Mouse (Mus musculus) bone marrow, adult 2 months (tissue): Measurements from ENCODE around the gene Pde10a. TPM values are rescaled to one million over a fixed set of nuclear protein-coding genes. Genes with fewer than 3 reads are reported as not detected.
"Not testable (repeated sequence)": the region's sequence is repeated elsewhere in the genome, so short reads cannot be mapped to it uniquely, and the experiment has no call there.

Experiments used
- H3K27ac ChIP-seq: fragments of 200-500 bp; 2 replicates; pipeline ENCODE4 v1.5.1; 2012; ENCODE audit warnings: low read depth, mild to moderate bottlenecking, control low read depth, inconsistent platforms, low read length; ENCODE audit not compliant: control insufficient read depth, poor library complexity, insufficient read depth
- H3K4me1 ChIP-seq: fragments of 200-500 bp; 2 replicates; pipeline ENCODE4 v1.6.1; 2011; ENCODE audit warnings: low read length; ENCODE audit not compliant: control insufficient read depth, insufficient read depth
- H3K4me3 ChIP-seq: fragments of 200-500 bp; replicated peaks from 2 replicates; pipeline ENCODE3; 2011; ENCODE audit warnings: mild to moderate bottlenecking, low read depth, low read length, control low read depth; ENCODE audit not compliant: control insufficient read depth
- CTCF ChIP-seq: fragments of 200-500 bp; IDR thresholded peaks from 2 replicates; pipeline ENCODE4 v1.5.1; 2011; ENCODE audit warnings: low read length, control low read depth; ENCODE audit not compliant: control insufficient read depth, insufficient read depth
- POLR2A ChIP-seq: fragments of 200-500 bp; IDR thresholded peaks from 2 replicates; pipeline ENCODE4 v1.6.1; 2011; ENCODE audit warnings: low read depth, mild to moderate bottlenecking, control low read depth, low read length, borderline replicate concordance; ENCODE audit not compliant: control insufficient read depth
- WGBS: fragments of 180-500 bp; shearing (Covaris S2); methylation state at CpG from one replicate; pipeline ENCODE4 v1.1.7; 2018; 5-methylcytosine and 5-hydroxymethylcytosine counted together
- polyA plus RNA-seq: library from polyadenylated mRNA; stranded (reverse); fragments of >200 nt; gene quantifications from 2 replicates; pipeline ENCODE4 v1.2.4, GENCODE M21; 2011; ENCODE audit warnings: low replicate concordance; ENCODE audit not compliant: missing spikeins, insufficient read depth, insufficient read length

Pde10a gene
- polyA plus RNA-seq, 1 experiment = 5.5 TPM

DNA sequence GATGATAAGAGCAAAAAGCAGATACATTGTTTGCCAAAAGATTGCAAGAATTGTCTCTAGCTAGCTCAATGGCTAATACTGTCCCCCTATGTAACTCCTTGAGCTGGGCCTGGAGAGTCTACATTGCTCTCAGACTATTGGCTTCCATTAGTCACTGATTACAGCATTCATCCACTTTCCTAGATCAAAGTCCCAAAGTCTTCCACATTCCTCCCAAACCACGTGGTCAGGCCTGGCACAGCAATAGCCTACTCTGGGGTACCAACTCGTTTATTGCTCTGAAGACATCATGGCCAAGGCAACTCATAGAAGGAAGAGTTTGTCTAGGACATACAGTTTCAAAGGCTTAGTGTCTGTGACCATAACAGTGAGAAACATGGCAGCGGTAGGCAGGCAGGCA, 173.6 kb downstream of the Pde10a start:
- H3K27ac ChIP-seq = no peak overlapping the region
- WGBS = 71% methylated on average over 3 of the region's 3 CpGs
- H3K4me3 ChIP-seq = no peak overlapping the region
- no peak for TF ChIP-seq POLR2A
- TF ChIP-seq CTCF = no peak
- no peaks in the 10 kb centered on the region for H3K4me1 ChIP-seq

DNA sequence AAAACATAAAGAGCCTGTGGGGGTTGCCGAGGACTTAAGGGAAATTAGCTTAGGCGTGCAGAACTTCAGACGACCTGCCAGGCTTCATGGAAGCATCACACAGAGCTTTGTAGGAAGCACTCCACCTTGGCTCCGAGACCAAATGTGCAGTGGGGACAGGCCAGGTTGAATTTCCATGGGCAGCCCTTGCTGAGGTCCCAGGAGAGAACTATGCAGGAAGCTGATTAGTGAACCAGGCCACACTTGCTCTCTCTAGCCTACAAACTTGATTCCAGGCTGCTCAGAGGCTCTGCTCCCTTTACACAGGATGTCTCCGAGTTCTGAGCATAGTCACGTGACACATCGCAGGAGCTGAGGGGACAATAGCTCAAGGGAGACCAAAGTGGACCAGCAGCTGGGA, 175.9 kb downstream of the Pde10a start:
- TF ChIP-seq POLR2A = no peak
- no peak for TF ChIP-seq CTCF
- 76% methylated on average over 7 of the region's 7 CpGs for WGBS
- Histone ChIP-seq H3K4me3 (no peak overlapping the region), H3K27ac (no peak overlapping the region), H3K4me1 (no peaks in the 10 kb centered on the region)

DNA sequence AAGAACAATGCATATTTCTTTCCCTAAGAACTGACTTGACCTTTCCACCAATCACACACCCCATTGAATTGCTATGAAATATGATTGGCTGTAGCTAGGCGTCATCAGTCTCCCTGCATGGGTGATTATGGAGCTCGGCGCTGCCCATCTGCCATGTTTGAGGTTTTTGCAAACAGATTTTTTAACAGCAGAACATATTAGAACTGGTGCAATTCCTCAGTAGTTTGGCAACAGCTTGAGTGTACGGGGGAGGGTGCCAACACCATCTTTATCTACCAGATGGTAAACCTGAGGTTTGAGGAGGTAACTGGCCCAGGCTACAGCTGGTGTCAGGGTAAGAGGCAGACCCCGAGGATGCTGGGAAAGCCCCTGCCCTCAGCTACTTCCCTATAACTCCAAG, 177.3 kb downstream of the Pde10a start:
- Histone ChIP-seq H3K27ac (no peak overlapping the region), H3K4me3 (no peak overlapping the region), H3K4me1 (no peaks in the 10 kb centered on the region)
- TF ChIP-seq POLR2A = no peak
- TF ChIP-seq CTCF = no peak
- WGBS = 69% methylated on average over 5 of the region's 5 CpGs

DNA sequence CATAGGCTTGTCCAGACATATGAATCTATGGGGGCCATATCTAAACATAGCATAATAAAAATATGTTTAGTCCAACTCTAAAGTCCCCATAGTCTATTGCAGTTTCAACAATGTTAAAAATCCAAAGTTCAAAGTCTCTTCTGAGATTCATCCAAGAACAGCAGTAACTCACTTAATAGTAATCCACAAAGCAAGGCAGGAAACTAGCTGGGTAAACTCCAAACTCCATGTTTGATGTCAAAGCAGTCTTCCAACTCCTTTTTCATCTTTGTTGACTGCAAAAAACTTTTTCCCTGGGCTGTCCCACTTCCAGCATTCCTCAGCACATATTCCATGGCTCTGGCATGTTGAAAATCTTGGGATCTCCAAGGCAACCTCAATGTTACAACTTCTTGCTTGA, 182.8 kb downstream of the Pde10a start:
- TF ChIP-seq POLR2A = no peak
- TF ChIP-seq CTCF = no peak
- no peak overlapping the region for H3K4me3 ChIP-seq
- H3K27ac ChIP-seq = no peak overlapping the region
- H3K4me1 ChIP-seq = no peaks in the 10 kb centered on the region

DNA sequence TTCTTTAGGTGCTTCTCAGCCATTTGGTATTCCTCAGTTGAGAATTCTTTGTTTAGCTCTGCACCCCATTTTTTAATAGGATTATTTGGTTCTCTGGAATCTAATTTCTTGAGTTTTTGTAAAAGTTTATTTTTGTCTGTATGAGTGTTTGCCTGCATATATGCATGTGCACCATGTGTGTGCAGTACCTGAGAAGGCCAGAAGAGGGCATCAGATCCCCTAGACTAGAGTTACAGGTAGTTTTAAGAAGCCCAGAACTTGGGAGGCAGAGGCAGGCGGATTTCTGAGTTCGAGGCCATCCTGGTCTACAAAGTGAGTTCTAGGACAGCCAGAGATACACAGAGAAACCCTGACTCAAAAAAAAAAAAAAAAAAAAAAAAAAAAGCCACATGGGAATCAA, 187.6 kb downstream of the Pde10a start:
- WGBS = 74% methylated on average over 2 of the region's 2 CpGs

DNA sequence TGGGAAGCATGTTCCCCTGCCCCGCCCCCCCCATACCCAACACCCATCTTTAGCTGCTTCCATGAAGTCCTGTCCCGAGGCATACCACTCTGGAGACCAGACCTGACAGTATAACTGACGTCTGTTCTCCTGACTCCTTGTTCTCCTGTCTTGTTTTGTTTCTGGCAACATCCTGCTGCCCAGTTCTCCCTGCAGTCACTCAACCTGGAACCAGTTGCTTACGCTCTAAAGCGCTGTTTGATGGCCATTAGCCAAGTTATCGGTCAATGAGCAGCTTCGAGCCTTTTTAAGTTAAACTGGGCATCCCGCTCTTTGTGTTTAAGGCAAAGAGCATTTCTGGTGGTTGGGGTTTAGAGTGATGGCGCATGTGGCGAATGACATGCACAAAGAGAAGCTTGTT, 195.8 kb downstream of the Pde10a start:
- TF ChIP-seq CTCF (no peak), POLR2A (no peak)
- no peak overlapping the region for H3K4me3 ChIP-seq
- WGBS = 81% methylated on average over 10 of the region's 10 CpGs
- no peak overlapping the region for H3K27ac ChIP-seq
- no peaks in the 10 kb centered on the region for H3K4me1 ChIP-seq

More for the DNA sequence above, 187.6 kb downstream of the Pde10a start:
- H3K27ac ChIP-seq, H3K4me1 ChIP-seq, H3K4me3 ChIP-seq: not testable (repeated sequence)

DNA sequence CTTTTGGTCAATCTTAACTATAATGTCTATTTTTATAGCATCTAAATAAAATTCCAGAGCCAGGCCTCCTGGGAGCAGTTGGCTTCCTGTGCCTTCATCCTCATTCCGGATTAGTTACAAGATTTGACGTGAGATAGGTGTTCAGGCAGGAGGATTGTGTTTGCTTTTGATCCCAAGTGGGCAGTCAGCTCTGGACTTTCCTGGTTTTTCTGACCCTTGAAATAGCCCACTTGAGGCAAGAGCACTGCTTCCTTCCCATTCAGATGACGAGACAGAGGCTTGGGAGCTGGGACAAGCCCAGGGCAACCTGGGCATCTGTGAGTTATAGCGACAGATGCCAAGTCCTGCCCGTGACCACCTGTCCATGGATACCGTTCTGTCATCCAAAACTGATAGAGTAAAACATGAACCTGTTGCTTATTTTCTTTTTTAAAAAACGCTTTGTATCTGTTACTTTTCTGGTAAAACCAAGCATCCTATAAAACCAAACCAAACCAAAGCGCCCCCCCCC, 199.3 kb downstream of the Pde10a start:
- no peak overlapping the region for H3K4me3 ChIP-seq
- no peaks in the 10 kb centered on the region for H3K4me1 ChIP-seq
- no peak overlapping the region for H3K27ac ChIP-seq
- 73% methylated on average over 8 of the region's 8 CpGs for whole genome bisulfite sequencing
- no peak for TF ChIP-seq CTCF
- TF ChIP-seq POLR2A = no peak

DNA sequence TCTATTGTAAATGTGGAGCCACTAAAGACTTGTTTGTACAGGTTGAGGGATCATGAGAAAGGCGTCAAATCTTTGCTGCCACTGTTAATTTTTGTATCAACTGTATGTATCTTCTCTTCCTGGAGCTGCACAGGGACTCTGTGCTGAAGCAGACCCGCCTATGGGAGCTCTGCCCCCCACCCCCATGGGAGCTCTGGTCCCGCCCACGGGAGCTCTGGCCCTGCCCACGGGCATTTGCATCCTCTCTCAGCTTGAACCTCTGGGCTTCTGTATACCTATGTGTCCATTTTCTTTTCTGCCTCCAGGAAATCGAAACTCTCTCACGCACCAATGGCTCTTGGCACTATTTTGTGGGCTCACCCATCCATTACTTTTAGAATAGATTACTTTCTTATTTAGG, 203.5 kb downstream of the Pde10a start:
- Histone ChIP-seq H3K27ac (no peak overlapping the region), H3K4me1 (no peaks in the 10 kb centered on the region), H3K4me3 (no peak overlapping the region)
- TF ChIP-seq CTCF = no peak
- TF ChIP-seq POLR2A = no peak
- whole genome bisulfite sequencing = 54% methylated on average over 7 of the region's 7 CpGs

DNA sequence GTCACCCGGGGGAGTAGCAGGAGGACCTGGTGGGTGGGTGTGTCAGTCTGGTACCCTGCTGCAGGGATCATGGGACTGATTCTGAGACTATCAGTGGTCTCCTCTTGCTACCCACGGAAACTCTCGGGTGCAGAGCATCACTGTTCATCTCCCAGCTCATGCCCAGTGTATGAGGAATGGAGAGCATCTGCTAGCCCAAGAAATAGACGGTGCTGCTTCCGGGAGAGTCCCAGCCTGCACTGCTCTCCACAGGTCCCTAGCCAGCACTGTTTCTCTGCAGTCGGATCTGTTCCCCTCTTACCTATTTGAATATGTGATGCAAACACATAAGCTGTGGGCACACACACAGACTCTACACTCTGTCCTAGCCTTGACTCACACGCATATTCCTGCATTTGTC, 204.6 kb downstream of the Pde10a start:
- 80% methylated on average over 7 of the region's 7 CpGs for WGBS
- H3K4me1 ChIP-seq = no peaks in the 10 kb centered on the region
- no peak overlapping the region for H3K27ac ChIP-seq
- TF ChIP-seq POLR2A = no peak
- no peak for TF ChIP-seq CTCF
- no peak overlapping the region for H3K4me3 ChIP-seq

DNA sequence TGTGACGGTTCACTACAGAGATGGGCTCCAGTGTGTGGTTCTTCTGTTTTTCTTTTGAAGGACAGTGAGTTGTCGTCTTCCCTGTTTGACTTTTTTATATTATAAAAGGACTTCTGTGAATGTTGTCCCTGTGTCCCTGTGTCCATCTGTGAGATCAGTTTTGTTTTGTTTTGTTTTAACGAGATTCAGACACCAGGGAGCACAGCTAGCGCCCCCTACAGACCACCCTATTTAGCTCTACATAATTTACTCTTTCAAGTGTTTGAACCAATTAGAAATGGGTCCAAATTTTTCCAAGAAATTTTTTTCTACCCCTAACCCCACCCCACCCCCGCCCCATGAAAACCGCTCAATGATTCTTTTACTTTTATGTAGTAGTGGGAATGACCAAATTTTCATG, 205.9 kb downstream of the Pde10a start:
- H3K27ac ChIP-seq = no peak overlapping the region
- H3K4me3 ChIP-seq = no peak overlapping the region
- no peak for TF ChIP-seq POLR2A
- TF ChIP-seq CTCF = no peak
- WGBS = 63% methylated on average over 6 of the region's 6 CpGs
- H3K4me1 ChIP-seq = no peaks in the 10 kb centered on the region
